ENCODE assay signal across 28 mouse cellular contexts in genomic region chr9:67476184-67476583, GRCm38 (mm10).
DNase-seq lines count a peak whose midpoint lies in the region; ATAC-seq and TF ChIP-seq lines count a peak whose summit lies in the region.
"Had no signal": no experiment of that assay in that cellular context is flagged by ENCODE, and none has a peak within 500 bp of the region (broad histone marks: within the 10 kb centered on the region; RNA-seq: fewer than 3 reads in every experiment).

No protein-coding gene starts in this region.

- H3K27me3 ChIP-seq in kidney, embryonic 14.5 days (ENCODE audit: control insufficient read depth, insufficient read depth, low read length), result no peaks in the 10 kb centered on the region
- no peaks in the 10 kb centered on the region for H3K27me3 ChIP-seq in kidney, embryonic 15.5 days
- no peaks in the 10 kb centered on the region for H3K27me3 ChIP-seq in intestine, postnatal 0 days (replicated peaks; ENCODE audit: control insufficient read depth, insufficient read depth, low read length)
- H3K27me3 ChIP-seq: CH12.LX; intestine, embryonic 15.5 days; limb, embryonic 13.5 days; lung, embryonic 15.5 days; midbrain, embryonic 15.5 days; neural tube, embryonic 15.5 days had no signal

- H3K4me2 ChIP-seq in kidney, embryonic 14.5 days (replicated peaks; ENCODE audit: low read depth, low read length), result no peak overlapping the region
- no peak overlapping the region for H3K4me2 ChIP-seq in kidney, embryonic 15.5 days
- no peak overlapping the region for H3K4me2 ChIP-seq in intestine, postnatal 0 days (replicated peaks; ENCODE audit: low read depth)
- H3K4me2 ChIP-seq: heart, embryonic 13.5 days; intestine, embryonic 15.5 days; limb, embryonic 13.5 days; liver, embryonic 11.5 days; lung, embryonic 15.5 days; midbrain, embryonic 15.5 days; neural tube, embryonic 15.5 days had no signal

- H3K9me3 ChIP-seq in kidney, embryonic 14.5 days (ENCODE audit: control insufficient read depth, low read length), result no peaks in the 10 kb centered on the region
- no peaks in the 10 kb centered on the region for H3K9me3 ChIP-seq in kidney, embryonic 15.5 days (replicated peaks)
- no peaks in the 10 kb centered on the region for H3K9me3 ChIP-seq in intestine, postnatal 0 days (ENCODE audit: control insufficient read depth)
- H3K9me3 ChIP-seq: heart, embryonic 13.5 days; intestine, embryonic 15.5 days; limb, embryonic 13.5 days; lung, embryonic 15.5 days; midbrain, embryonic 10.5 days; midbrain, embryonic 15.5 days; neural tube, embryonic 15.5 days had no signal

- no peaks in the 10 kb centered on the region for H3K4me1 ChIP-seq in kidney, embryonic 14.5 days (ENCODE audit: control insufficient read depth, insufficient read depth, low read length)
- no peaks in the 10 kb centered on the region for H3K4me1 ChIP-seq in kidney, embryonic 15.5 days
- H3K4me1 ChIP-seq in intestine, postnatal 0 days (replicated peaks; ENCODE audit: control insufficient read depth, insufficient read depth, low read length), result no peaks in the 10 kb centered on the region
- H3K4me1 ChIP-seq: intestine, embryonic 15.5 days; limb, embryonic 13.5 days; lung, embryonic 15.5 days; midbrain, embryonic 10.5 days; midbrain, embryonic 15.5 days; neural tube, embryonic 15.5 days had no signal

- peak; percentile 21 to 41 for DNase-seq in cerebellum, postnatal 10 days
- no peak for DNase-seq in cerebellum, adult 9-11 months
- DNase-seq in kidney, adult 18-20 months, result peak; percentile 45
- no peak for DNase-seq in right cerebral cortex, postnatal 14 days
- DNase-seq: adrenal gland, adult 8-10 months; cerebellum, adult 9-10 months; heart, postnatal 10 days; retina, postnatal 1 day; right cerebral cortex, postnatal 25 days; spleen, adult 18-20 months; thymus, postnatal 14 days had no signal

- H3K9ac ChIP-seq in kidney, embryonic 14.5 days (ENCODE audit: low read depth, low read length), result no peak overlapping the region
- no peak overlapping the region for H3K9ac ChIP-seq in kidney, embryonic 15.5 days
- H3K9ac ChIP-seq in intestine, postnatal 0 days (ENCODE audit: low read depth, low read length), result no peak overlapping the region
- H3K9ac ChIP-seq: heart, embryonic 13.5 days; intestine, embryonic 15.5 days; limb, embryonic 13.5 days; lung, embryonic 15.5 days; midbrain, embryonic 15.5 days; neural tube, embryonic 15.5 days had no signal

- no peak for TF ChIP-seq CTCF in intestine, postnatal 0 days (IDR thresholded peaks at IDR 0.05; ENCODE audit: low read depth)

- ATAC-seq in kidney, embryonic 14.5 days (ENCODE audit: low FRiP score, low TSS enrichment), result no peak
- 0 out of 2 replicates have a peak, but pooled peaks have one; percentile 9 for ATAC-seq in kidney, embryonic 15.5 days (replicated peaks; ENCODE audit: low FRiP score)
- ATAC-seq in intestine, postnatal 0 days, result no peak
- ATAC-seq: activated CD4-positive, CD25-positive, alpha-beta regulatory T cell, adult 4 months; forebrain, embryonic 16.5 days; hindbrain, embryonic 16.5 days; intestine, embryonic 15.5 days; midbrain, embryonic 15.5 days had no signal

- no peaks in the 10 kb centered on the region for H3K36me3 ChIP-seq in kidney, embryonic 14.5 days (ENCODE audit: control insufficient read depth, insufficient read depth, low read length)
- H3K36me3 ChIP-seq in kidney, embryonic 15.5 days, result no peaks in the 10 kb centered on the region
- H3K36me3 ChIP-seq in intestine, postnatal 0 days (ENCODE audit: control insufficient read depth, insufficient read depth), result no peaks in the 10 kb centered on the region
- H3K36me3 ChIP-seq: heart, embryonic 13.5 days; intestine, embryonic 15.5 days; limb, embryonic 13.5 days; lung, embryonic 15.5 days; midbrain, embryonic 10.5 days; midbrain, embryonic 15.5 days; neural tube, embryonic 15.5 days had no signal

- WGBS in kidney, embryonic 14.5 days, result 74% methylated on average over 5 of the region's 5 CpGs
- WGBS in kidney, embryonic 15.5 days, result 66% methylated on average over 5 of the region's 5 CpGs
- WGBS in intestine, postnatal 0 days, result 95% methylated on average over 5 of the region's 5 CpGs

- no peak overlapping the region for H3K4me3 ChIP-seq in kidney, embryonic 14.5 days (ENCODE audit: low read length)
- no peak overlapping the region for H3K4me3 ChIP-seq in kidney, embryonic 15.5 days (replicated peaks)
- H3K4me3 ChIP-seq in intestine, postnatal 0 days (ENCODE audit: low read depth, low read length), result no peak overlapping the region
- H3K4me3 ChIP-seq: erythroblast, embryonic 14.5 days; heart, embryonic 13.5 days; intestine, embryonic 15.5 days; left cerebral cortex, adult 2 months; limb, embryonic 13.5 days; lung, embryonic 15.5 days; midbrain, embryonic 10.5 days; midbrain, embryonic 15.5 days; neural tube, embryonic 15.5 days had no signal

- no peak overlapping the region for H3K27ac ChIP-seq in kidney, embryonic 14.5 days (ENCODE audit: low read depth, low read length)
- H3K27ac ChIP-seq in kidney, embryonic 15.5 days, result no peak overlapping the region
- no peak overlapping the region for H3K27ac ChIP-seq in intestine, postnatal 0 days (ENCODE audit: low read depth, low read length)
- H3K27ac ChIP-seq: heart, embryonic 13.5 days; intestine, embryonic 15.5 days; left cerebral cortex, adult 2 months; limb, embryonic 13.5 days; lung, embryonic 15.5 days; midbrain, embryonic 10.5 days; midbrain, embryonic 15.5 days; neural tube, embryonic 15.5 days had no signal

Comparison
In these comparisons a context has a peak if more than half of its experiments do, and no peak if none do; other contexts are left out.
1. DNase-seq: peak in cerebellum, postnatal 10 days (2 of 2) and kidney, adult 18-20 months (single experiment); none in cerebellum, adult 9-11 months (single experiment) and right cerebral cortex, postnatal 14 days (single experiment).